Mouse (Mus musculus): Measurements from ENCODE around the gene Ksr2.
A peak's percentile ranks its signal among the peaks of the same experiment; 100 is the strongest.

The Ksr2 gene

DNA sequence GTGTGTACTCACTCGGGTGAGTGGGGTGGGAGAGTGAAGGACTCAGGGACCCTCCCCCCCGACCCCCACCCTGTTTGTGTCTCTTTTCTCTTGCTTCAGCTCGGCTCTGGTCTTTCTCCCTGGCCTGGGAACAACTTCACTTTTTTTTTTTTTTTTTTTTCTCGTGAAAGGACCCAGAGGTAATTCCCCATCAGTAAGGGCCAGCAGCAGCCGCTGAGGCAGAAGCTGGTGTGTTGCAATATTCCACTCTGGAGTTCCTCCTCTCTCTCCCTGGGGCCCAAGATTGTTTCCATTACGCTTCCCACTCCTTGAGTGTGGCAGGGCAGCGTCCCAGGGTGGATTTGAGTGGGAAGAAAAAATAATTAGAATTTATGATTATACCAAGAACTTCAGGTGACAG, 72.3 kb downstream of the Ksr2 start:
- DNase-seq: no peak

DNA sequence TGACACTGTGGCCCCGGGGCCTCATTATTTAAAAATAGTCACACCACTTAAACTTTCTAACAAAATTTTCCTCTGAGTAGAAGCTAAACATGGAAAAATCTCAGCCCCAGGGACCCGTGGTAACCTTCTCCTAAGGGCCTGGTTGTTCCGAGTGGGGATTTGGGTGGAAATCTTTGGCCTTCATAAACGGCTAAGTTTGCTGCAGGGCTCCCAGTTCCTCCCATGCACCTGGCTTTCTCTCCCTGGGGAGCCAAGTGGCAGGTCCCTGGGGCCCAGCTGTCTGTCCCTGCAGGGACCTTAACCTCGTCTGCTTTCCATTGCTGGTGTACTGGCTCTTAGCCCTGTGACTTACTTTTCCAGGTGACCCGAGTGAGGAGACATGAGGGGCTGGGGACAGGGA, 74.4 kb downstream of the Ksr2 start:
- DNase-seq: no peak

DNA sequence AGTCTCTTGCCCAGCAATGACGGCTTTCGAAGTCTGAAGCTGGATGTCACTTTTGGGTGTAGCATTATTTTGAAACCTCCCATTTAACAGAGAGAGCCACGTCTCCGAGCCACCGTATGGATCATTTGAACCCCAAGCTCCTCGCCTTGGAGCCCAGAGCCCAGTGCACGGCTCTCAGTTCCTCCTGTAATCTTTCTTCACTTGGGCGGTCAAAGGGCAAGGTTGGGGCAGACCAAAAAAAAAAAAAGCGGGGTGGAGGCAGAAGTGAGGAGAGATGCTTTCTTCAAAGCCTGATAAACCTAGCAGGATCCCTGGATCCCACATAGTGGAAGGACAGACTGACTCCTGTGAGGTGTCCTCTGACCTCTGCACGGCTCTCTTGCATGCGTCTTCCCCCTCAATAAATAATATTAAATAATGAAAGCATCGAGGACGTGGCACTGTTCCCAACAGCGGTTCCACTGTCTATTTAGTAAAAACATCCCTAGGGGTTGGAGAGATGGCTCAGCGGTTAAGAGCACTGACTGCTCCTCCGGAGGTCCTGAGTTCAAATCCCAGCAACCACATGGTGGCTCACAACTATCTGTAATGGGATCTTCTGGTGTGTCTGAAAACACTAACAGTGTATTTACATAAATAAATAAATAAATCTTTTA, 75.0 kb downstream of the Ksr2 start:
- DNase-seq: no peak

DNA sequence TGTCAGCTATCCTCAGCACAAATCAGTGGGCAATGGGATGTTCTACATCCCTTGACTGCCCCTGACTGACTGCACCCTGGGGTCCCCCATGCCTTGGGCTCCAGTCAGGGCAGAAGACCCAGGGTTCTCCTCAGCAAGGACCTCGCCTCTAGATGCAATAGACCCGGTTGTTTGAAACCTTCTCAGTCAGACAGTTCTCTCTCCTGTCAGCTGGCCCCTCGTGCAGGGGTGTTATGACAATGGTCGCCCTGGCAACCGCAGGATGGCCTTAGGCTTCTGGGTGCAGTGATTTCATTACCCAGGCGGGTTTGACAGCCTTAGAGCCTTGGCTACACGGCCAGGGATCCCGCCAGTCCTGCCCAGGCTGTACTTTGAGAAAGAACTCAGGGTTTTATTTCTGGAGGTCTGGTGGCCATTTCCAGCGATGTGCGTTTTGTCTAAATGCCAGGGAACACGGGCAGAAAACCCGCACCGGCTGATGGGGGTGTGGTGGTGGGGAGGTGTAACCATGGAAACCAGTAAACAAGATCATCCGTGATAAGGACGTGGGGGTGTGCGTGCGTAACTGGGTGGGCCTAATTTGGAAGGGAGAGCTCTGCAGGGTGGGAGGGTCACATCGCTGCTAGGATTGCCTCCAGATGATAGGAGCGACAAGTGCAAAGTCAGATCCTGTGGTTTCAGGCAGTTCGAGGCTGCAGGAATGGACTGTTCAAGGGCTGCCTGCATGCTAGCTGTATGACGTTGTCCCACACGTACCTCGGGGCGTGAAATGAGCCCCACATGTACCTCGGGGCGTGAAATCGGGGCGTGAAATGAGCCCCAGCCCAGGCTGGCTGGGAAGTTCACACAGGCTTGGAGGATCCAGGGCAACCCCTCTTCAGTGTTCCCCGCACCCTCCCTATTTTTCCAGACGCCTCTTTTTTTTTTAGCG, 79.4 kb downstream of the Ksr2 start:
- no peak for DNase-seq

DNA sequence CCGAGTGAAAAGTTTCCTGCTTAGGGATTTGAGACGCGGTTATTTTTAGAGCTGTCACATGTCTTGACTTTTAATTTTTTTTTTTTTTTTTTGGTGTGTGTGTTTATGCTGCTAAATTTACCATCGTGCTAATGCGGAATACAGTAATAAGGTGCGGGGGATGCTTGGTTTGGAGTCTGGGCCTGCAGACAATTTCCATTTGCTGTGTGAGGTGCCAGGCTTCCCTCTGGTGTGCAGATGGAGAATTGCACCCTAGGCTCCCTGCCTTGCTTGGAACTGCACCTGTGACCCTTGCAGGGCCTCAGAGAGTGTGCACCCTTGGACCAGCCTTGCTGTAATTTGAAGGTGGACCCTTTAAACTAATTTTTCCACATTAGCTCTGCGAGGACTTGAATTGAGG, 80.1 kb downstream of the Ksr2 start:
- DNase-seq: peak; percentile 41 to 44

DNA sequence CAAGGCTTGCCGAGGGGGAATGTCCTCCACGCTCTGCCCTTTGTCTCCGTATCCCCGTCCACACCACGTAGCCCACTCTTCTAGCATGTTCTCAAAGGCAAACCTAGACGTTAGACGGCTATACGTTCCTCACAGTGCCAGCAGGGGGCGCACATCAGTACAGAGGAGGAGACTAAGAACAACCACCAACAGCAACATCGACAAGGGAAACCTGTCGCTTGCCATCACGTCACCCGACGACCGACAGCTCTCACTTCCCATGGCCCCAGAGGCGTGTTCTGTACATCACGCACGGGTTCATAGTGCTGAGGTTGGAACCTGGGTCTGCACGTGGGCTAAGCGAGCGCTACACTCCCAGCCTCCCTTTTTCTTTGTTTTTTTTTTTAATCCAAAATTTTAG, 83.3 kb downstream of the Ksr2 start:
- peak in 1 of 2 experiments; percentile 34 for DNase-seq

DNA sequence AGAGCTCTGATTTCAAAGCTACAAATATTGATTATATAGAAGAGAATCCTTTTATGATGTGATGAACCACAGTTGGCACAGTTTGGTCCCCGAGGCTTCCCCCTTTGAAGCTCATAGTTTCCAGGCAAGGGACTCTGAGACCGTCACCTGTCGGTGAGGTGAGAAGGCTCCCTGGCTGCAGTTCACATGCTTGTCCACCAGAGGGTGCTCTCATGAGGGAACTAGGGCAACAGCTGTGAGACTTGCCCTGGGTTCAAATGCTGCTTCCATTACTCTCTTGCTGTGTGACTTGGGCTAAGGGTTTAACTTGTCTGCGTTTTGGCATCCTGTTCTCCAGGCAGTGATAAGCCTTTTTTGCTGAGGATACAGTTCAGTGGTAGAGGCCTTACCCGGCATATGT, 88.8 kb downstream of the Ksr2 start:
- DNase-seq: peak in 1 of 2 experiments; percentile 40

DNA sequence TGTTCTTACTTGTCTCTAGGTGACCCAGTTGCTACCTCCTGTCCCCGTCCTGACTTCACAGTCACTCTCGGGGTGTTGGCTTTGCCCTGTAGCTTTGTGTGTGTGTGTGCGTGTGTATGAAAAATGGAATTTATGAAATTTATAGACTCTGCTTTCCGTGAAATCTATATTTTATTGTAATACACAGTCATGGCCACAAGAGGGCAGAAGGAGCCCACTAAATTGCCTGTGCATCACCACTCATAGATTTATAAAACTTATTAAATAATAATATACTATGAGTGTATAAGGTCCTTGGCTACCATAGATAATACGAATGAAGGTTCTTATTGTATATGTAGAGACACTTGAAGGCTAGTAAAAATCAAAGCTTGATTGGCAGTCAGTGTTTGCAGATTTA, 90.6 kb downstream of the Ksr2 start:
- DNase-seq: no peak

DNA sequence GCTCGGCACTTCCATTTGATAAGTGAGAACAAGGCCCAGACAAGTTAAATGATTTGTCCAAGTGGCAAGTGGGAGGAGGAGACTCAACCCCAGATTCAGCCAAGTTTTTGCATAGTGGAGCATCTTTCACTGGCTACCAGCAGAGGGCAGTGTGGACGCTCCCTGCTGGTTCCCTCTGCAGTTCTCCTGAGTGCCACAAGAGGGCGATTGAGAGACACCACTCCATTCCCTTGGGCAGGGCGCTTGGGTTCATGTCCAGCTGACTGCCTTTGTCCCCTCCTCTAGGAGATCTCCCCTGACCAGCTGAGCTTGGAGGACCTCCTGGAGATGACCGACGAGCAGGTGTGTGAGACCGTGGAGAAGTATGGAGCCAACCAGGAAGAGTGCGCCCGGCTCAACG, 91.4 kb downstream of the Ksr2 start:
- peak; percentile 53 to 59 for DNase-seq

DNA sequence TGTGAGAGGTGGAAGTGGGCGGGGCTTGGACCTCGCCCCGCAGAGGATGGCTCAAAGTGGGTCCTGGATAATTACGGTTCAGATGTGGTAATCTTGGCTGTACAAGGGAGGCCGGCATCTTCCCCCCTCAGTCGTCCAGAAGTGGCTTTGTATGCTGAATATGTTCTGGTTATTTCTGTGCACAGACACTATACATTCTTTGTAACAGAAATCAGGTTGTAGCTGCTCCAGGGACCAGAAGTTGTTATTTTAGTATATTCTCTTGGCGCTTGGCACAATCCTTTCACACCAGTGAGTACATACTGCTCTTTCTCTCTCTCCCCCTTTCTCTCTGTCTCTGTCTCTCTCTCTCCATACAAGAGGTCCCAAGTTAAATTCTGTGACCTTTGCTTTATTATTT, 92.0 kb downstream of the Ksr2 start:
- DNase-seq: no peak

DNA sequence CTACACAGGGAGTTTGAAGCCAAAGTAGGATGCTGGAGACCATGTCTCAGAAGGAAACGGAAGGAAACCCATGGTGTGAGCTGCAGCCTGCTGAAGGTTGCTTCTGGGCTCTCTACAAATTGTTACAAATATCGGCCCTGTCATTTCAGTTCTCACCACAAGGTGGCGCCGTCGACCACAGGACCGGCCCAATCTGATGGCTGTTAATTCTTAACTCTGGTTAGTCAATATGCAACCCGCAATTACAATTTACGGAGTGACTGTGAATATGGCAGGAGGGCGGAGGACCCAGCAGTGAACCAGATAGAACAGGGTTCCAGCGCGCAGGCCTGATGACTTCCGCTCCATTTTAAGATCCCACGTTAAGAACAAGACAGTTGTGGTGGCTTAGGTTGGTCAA, 92.6 kb downstream of the Ksr2 start:
- peak; percentile 51 to 59 for DNase-seq

DNA sequence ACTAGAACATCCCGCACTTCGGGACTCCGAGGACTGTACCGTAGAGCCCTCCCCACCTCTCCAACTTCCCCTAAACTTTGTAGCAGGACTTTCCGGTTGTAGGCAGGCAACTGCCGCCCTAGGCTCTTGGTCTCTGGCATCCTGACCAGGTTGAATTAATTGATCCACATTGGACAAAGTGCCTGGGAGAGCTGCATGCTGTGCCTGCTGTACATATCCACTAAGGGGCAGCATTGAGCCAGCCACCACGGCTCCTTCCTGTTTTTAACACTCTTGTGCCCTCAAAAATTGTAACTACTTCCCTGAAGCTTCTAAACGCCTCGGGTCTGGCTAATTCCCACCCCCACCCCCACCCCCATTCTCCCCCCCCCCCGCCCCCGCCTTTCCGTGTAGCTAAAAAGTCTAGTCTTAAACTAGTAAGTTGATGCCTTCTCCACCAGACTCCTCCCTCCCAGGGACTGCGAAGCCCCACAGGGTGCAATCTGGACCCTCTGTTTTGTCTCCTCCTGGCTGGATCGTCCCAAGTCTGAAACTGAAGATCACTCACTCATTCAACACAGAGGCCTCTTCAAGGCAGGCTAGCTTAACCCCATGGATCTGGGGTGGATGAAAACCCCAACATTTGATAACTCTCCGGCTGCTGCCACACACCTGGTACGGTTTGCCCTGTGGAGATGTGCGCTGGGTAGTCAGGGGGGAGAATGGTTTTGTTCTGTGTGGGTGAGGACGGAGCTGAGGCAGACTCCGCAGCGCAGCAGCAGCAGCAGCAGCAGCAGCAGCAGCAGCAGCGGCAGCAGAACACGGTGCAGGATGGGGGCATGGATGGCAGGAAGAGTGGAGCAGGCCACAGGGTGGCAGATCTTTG, 95.9 kb downstream of the Ksr2 start:
- DNase-seq: peak; percentile 64

DNA sequence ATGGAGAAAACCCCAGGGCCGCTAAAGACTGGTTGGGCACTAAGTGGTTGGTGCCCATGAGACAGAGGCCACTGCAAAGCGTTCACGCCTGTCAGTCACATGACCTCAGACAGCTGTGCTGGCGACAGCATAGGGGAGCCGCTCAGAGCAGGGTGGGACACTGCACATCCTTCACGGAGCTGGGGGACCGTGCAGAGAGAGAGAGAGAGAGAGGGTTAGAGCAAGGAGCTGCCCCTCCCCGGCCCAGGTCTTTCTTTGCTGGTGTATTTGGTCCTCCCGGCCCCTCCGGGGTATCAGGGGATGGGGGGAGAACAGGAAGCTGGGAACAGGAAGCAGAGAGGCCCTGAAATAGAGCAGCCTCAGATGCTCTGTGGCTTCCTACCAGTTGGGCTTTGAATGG, 97.1 kb downstream of the Ksr2 start:
- peak; percentile 60 to 67 for DNase-seq

DNA sequence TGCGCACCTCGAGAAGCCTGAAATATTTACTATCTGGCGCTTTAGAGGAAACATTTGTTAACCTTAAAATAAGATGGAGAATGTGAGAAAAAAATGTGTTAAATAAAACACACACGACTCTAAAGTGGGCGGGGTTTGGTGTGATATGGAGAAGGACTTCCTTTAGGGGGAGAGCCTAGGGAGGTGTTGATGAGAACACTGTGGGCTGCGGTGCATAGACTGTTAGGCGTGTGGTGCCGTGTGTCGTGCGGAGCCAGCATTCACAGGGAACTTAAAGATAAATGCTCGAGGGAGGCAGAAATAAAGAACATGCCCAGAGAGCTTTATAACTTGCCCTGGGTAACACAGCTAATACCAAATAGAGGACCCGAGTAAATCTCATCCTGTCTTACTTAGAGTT, 101.6 kb downstream of the Ksr2 start:
- DNase-seq: no peak

DNA sequence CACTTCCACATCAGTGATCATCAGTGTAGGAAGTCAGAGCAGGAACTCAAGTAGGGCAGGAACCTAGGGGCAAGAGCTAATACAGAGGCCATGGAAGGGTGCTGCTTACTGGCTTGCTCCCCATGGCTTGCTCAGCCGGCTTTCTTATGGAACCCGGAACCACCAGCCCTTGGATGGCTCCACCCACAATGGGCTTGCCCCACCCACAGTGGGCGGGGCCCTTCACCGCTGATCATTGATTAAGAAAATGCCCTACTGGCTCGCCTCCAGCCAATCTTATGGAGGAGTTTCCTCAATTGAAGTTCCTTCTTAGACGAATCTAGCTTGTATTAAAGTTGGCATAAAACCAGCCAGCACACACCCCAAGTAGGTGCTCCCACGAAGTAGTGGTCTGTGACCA, 102.1 kb downstream of the Ksr2 start:
- no peak for DNase-seq

DNA sequence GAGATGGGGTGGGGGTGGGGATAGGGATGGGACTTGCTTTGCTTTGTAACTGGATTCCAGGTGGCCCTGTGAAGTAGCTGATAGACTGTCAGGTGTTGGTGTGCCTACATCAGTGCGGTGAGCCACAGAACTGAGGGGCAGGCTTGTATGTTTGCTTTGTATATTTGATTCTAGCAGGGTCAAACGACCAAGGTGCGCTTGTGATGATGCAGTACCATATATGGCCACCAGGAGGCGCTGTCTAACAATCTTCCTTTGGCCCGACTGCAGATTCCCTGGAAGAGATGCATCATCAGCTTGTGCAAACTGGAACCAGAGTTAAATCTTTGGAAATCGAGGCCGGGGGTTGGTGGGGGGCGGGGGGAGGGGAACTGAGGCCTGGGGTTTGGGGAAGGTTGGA, 102.8 kb downstream of the Ksr2 start:
- peak; percentile 52 to 61 for DNase-seq

DNA sequence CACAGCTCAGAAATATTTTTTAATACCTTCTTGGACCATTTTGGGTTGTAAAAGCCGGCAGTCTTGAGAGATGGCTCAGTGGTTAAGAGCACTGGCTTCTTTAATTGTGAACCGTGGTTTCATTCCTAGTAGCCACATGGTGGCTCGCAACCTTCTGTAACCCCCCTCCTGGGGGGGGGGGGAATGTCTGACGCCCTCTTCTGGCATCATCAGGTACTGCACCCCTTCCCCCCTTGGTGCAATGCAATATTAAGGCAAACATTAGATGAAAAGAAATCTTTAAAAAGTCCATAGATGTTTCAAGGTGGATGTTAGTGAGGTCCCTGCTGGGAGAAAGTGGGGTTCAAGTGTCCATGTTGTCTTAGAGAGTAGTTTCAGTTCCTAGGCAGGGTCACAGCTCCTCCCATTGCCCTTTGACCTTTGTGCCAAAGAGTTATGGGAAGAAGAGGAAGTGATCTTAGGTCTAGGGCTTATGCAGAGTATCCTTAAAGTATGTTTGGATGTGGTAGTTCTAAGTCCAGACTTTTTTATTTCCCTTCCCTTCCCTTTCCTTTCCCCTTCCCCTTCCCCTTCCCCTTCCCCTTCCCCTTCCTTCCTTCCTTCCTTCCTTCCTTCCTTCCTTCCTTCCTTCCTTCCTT, 106.2 kb downstream of the Ksr2 start:
- no peak for DNase-seq

DNA sequence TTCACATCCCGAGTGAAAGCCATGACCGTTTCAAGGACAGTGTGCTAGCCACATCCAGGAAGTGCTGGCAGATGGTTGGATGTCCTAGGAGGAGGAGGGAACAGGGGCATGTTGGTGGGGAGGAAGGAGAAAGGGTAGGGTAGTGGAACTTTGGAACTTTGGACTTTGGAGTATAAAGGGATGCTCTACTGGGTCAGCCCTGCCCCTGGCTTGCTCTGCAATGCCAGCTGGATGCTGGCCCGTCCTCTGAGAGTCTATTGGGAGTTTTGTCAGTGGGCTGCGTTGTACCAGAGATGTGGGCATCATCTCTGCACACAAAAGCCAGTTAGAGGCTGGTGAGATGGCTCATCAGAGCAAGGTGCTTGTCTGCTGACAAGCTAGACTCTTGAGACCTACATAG, 107.4 kb downstream of the Ksr2 start:
- no peak for DNase-seq

DNA sequence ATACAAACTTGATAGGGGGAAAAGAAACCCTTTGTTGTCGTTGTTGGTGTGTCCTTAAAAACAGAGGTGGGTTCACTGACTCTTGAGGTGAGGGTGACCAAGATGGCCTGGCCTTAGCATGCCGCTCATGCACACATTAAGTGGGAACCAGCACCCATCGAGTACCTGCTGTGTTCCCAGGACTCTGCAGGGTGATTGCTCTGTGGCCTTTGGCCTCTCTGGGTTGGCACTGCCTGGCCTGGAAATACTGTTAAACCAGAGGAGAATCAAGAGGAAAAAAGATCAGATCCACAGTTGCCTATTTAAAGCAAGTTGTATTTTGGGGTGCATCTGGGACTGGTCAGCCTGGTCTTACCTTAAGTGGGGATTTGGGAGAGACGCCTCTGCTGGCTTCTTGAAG, 107.9 kb downstream of the Ksr2 start:
- no peak for DNase-seq

DNA sequence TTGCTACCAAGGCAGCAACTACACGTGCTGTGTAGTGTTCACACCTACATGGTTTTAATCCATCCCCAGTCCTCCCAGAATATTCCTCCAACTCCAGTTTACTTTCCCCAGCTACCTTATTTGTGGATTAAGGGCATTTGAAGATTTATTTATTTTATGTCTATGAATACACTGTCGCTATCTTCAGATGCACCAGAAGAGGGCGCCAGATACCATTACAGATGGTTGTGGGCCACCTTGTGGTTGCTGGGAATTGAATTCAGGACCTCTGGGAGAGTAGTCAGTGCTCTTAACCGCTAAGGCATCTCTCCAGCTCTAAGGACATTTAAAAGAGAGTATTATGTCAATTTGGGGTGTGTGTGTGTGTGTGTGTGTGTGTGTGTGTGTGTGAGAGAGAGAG, 108.7 kb downstream of the Ksr2 start:
- no peak for DNase-seq

DNA sequence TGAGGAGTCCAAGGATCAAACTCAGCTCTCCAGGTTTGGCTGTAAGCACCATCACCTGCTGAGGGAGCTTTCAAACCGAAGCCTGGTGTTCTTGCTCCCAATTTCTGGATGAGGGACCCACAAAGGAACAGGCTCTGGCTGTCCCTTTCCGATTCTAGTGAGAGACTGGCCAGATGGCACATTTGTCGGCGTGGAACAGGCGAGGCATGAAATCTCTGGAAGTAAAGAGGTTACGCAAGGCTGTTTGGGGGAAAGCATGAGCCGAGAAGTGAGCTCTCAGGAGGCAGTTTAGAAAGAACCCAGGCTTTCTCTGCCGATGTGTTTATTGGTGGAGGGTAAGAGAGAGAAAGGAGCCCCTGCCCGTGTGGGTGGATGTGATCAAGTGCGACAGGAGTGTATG, 109.2 kb downstream of the Ksr2 start:
- no peak for DNase-seq

DNA sequence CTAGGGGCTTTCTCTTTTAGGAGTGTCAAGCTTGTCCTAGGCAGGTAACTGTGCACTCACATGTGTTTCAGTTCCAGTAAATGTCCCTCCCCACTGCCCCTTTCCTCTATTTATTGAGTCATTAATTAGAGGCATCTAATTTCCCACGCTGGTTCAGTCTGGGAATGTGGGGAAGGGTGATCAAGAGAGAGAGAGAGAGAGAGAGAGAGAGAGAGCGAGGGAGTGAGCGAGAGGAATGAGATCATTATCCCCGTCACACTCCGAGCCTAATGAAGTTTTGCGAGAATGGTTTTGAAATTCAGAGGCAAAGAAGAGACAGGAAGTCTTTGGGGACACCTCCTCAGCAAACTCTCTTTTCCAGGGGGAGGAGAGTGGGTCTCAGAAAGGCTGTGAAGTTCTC, 117.2 kb downstream of the Ksr2 start:
- no peak for DNase-seq

DNA sequence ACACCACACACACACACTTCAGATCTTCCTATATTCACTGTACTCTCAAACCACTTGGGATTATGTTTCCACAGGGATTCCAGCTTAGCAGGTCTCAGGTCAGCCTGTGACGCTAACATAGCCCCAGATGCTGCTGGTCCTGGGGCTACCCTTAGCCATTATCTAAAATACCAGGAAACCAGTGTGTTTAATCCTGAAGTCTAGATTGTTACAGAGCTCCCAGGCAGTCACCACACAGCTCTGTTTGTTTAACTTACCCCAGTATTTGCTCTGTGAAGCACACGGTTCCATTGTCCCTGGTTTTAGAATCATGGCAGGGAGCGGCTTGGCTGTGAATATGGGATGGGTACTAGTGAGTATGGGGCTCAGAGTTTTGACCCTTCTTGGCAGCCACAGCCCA, 125.4 kb downstream of the Ksr2 start:
- no peak for DNase-seq

All from thymus, postnatal 36 days (tissue).